Mouse (Mus musculus): ENCODE data around the gene Zfp827.

- TF ChIP-seq CTCF (IDR thresholded peaks at IDR 0.05; ENCODE audit: low read depth, low read length) (no peak), POLR2A (IDR thresholded peaks at IDR 0.05; ENCODE audit: borderline replicate concordance, low read depth, low read length) (no peak)
Observed at GRCm38 (mm10) chr8:79083461-79084358, 55.5 kb downstream of the Zfp827 start.

Measured in bone marrow macrophage, adult 2 months (primary cell).